Mouse (Mus musculus): Measurements from ENCODE around the gene 1700020A23Rik.
"Not testable (repeated sequence)": the region's sequence is repeated elsewhere in the genome, so short reads cannot be mapped to it uniquely, and the experiment has no call there.

1700020A23Rik gene

GRCm38 (mm10) chr2:130404939-130405338 lies at the start of gene 1700020A23Rik, which contains the start of gene Gm28372:
TSS of gene 1700020A23Rik (plus strand) at chr2:130405259.
TSS of gene Gm28372 (plus strand) at chr2:130405239.
- DNase-seq (ENCODE audit: low read depth in 1 of 2, low spot score in 2 of 2): no peak

GRCm38 (mm10) chr2:130357551-130357950 lies 47.5 kb upstream of the 1700020A23Rik start:
- no peak for DNase-seq (ENCODE audit: low read depth in 1 of 2, low spot score in 2 of 2)

- no peak for DNase-seq (ENCODE audit: low read depth in 1 of 2, low spot score in 2 of 2)
These were observed 46.2 kb upstream of the 1700020A23Rik start for GRCm38 (mm10) chr2:130358852-130359251.

- DNase-seq (ENCODE audit: low read depth in 1 of 2, low spot score in 2 of 2): no peak
These were observed 42.5 kb upstream of the 1700020A23Rik start for GRCm38 (mm10) chr2:130362511-130363026.

- no peak for DNase-seq (ENCODE audit: low read depth in 1 of 2, low spot score in 2 of 2)
These were observed 39.6 kb upstream of the 1700020A23Rik start for GRCm38 (mm10) chr2:130365211-130366094.

GRCm38 (mm10) chr2:130367386-130367785 lies 37.7 kb upstream of the 1700020A23Rik start:
- no peak for DNase-seq (ENCODE audit: low read depth in 1 of 2, low spot score in 2 of 2)

- DNase-seq (ENCODE audit: low read depth in 1 of 2, low spot score in 2 of 2): not testable (repeated sequence)
These were observed 32.0 kb upstream of the 1700020A23Rik start for GRCm38 (mm10) chr2:130373026-130373425.

- no peak for DNase-seq (ENCODE audit: low read depth in 1 of 2, low spot score in 2 of 2)
These were observed 30.1 kb upstream of the 1700020A23Rik start for GRCm38 (mm10) chr2:130374951-130375350.

- no peak for DNase-seq (ENCODE audit: low read depth in 1 of 2, low spot score in 2 of 2)
These were observed 21.9 kb upstream of the 1700020A23Rik start for GRCm38 (mm10) chr2:130383205-130383604.

- no peak for DNase-seq (ENCODE audit: low read depth in 1 of 2, low spot score in 2 of 2)
These were observed 21.2 kb upstream of the 1700020A23Rik start for GRCm38 (mm10) chr2:130383895-130384294.

- no peak for DNase-seq (ENCODE audit: low read depth in 1 of 2, low spot score in 2 of 2)
These were observed 18.8 kb upstream of the 1700020A23Rik start for GRCm38 (mm10) chr2:130386212-130386611.

GRCm38 (mm10) chr2:130388796-130389195 lies 16.3 kb upstream of the 1700020A23Rik start:
- no peak for DNase-seq (ENCODE audit: low read depth in 1 of 2, low spot score in 2 of 2)

- DNase-seq (ENCODE audit: low read depth in 1 of 2, low spot score in 2 of 2): no peak
These were observed 13.9 kb upstream of the 1700020A23Rik start for GRCm38 (mm10) chr2:130390993-130391625.

- DNase-seq (ENCODE audit: low read depth in 1 of 2, low spot score in 2 of 2): no peak
These were observed 12.2 kb upstream of the 1700020A23Rik start for GRCm38 (mm10) chr2:130392836-130393235.

- DNase-seq (ENCODE audit: low read depth in 1 of 2, low spot score in 2 of 2): no peak
These were observed 9.4 kb upstream of the 1700020A23Rik start for GRCm38 (mm10) chr2:130395696-130396095.

GRCm38 (mm10) chr2:130397186-130397985 lies 7.7 kb upstream of the 1700020A23Rik start, which contains the start of gene Cpxm1:
TSS of gene Cpxm1 (minus strand) at chr2:130397574.
- DNase-seq (ENCODE audit: low read depth in 1 of 2, low spot score in 2 of 2): no peak

- DNase-seq (ENCODE audit: low read depth in 1 of 2, low spot score in 2 of 2): no peak
These were observed 7.0 kb upstream of the 1700020A23Rik start for GRCm38 (mm10) chr2:130398091-130398490.

- DNase-seq (ENCODE audit: low read depth in 1 of 2, low spot score in 2 of 2): no peak
These were observed 5.0 kb upstream of the 1700020A23Rik start for GRCm38 (mm10) chr2:130400046-130400445.

GRCm38 (mm10) chr2:130401891-130402290 lies 3.2 kb upstream of the 1700020A23Rik start:
- no peak for DNase-seq (ENCODE audit: low read depth in 1 of 2, low spot score in 2 of 2)

- DNase-seq (ENCODE audit: low read depth in 1 of 2, low spot score in 2 of 2): no peak
These were observed 1.1 kb downstream of the 1700020A23Rik start, which contains the start of gene Tmem239 for GRCm38 (mm10) chr2:130406178-130406577. TSS of gene Tmem239 (plus strand) at chr2:130406478.

GRCm38 (mm10) chr2:130408194-130408593 lies 3.1 kb downstream of the 1700020A23Rik start:
- no peak for DNase-seq (ENCODE audit: low read depth in 1 of 2, low spot score in 2 of 2)

Measured in monocyte, adult 2 months (primary cell).